Mouse (Mus musculus) induced T-regulatory cell, adult 2 months (primary cell): ENCODE results near the gene Gm9513.

Source experiments
- DNase-seq: peaks from one replicate; pipeline ENCODE4 v3.0.0-alpha.2; 2012; ENCODE audit warnings: low read depth

Gene Gm9513

DNA sequence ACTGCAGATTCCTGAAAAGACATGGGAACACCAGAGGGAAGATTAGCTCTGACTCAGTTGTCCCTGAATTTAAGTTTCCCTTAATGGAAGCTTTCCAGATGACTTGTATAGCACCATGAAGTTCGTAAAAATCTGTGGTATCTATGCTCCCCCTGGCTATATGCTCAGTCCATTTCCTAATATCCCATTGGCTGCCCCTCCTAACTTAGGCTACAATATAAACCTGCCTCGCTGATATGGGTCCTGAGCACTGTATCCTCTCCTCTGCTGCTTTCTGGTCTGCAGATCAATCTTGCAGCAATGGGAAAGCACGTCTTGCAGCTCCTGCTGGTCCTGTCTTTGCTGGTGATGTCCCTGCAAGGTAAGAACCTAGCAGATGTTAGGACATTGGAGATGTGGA is at the start of gene Gm9513:
Gm9513 (plus strand) TSS at position 301 of the 400 bp plus-strand sequence.
- no peak for DNase-seq

DNA sequence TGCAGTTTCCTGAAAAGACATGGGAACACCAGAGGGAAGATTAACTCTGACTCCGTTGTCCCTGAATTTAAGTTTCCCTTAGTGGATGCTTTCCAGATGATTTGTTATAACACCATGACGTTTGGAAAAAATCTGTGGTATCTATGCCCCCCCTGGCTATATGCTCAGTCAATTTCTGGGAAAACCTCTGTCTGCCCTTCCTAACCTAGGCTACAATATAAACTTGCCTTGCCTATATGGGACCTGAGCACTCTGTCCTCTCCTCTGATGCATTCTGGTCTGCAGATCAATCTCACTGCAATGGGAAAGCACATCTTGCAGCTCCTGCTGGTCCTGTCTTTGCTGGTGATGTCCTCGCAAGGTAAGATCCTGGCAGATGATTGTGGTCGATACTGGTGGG is 43.9 kb upstream of the Gm9513 start, which contains the start of gene Gm7257:
Gm7257 (plus strand) TSS at position 301 of the 400 bp plus-strand sequence.
- DNase-seq = no peak

GRCm38 (mm10) chr9:36435051-36435764 is 40.2 kb upstream of the Gm9513 start:
- no peak for DNase-seq

- DNase-seq = no peak
Observed at GRCm38 (mm10) chr9:36494501-36495220, 19.2 kb downstream of the Gm9513 start.

DNA sequence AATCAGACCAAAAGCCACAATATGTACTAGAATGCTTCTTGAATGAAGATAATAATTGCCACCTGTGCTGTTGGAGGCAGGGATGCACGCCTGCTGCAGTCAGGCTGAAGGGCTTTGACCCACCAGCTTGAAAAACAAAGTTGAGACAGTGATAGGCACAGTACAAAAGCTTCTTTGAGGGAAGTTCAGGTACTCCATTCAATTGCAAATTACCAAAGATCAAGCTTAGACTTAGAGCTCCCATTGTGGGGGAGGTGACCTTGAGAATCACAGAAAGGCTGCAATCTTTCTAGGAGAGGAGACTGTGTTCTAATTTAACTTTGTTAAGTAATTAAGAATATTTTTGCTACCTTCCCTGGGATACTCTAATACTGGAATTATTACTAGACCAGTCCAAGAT is 20.4 kb downstream of the Gm9513 start:
- no peak for DNase-seq

- DNase-seq = no peak
Observed at GRCm38 (mm10) chr9:36504211-36504610, 28.8 kb downstream of the Gm9513 start.
